Mouse (Mus musculus): ENCODE measurements around the gene Mettl5.

Mettl5 gene

GRCm38 (mm10) chr2:69856392-69856791, 29.0 kb downstream of the Mettl5 start:
- no peak for DNase-seq

DNA sequence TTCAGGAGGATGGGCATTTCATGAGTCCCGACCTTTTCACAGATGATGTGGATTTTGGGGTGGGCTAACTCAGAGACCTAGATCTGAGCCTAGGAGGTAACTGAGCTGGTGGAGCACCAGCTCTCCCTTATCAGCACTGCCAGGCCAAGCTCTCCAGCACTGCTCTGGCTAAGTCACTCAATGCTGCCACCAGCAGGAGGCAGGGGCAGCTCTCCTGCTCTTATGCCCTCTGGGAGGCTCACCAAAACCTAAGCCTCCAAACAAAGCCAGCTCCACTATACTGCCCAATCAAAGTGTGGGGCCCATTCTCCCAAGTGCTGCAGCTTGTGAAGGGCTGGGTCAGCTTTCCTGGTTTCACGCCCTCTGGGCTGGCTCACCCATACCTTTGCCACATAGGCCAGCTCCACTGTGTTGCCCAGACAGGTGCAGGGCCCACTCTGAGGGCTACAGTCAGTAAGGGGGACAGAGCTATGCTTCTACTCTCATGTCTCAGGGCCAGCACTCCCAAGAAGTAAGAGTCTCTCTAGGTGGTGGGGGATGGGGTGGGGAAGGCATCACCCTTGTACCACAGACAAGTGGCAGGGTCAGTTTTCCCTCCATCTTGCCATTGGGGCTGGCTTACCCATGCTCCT, 33.9 kb downstream of the Mettl5 start:
- no peak for DNase-seq

DNA sequence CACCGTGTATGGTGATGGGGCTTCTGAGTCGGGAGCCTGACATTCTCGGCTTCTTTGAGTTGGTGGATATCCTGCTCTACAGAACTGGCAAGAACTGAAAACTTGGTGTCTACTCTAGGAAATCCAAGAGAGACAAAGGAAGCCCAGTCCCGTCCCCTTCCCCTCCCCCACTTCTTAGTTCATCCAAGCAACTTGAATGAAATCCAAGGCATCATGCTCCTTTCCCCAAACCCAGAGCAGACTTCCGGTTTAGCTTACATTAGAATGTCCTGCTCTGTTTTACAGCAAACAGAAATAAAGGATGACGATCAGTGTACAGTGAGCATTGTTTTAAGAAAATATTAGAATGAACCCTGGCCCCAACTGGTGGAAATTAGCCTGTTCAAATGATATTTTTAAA, 36.2 kb downstream of the Mettl5 start:
- no peak for DNase-seq

GRCm38 (mm10) chr2:69840261-69840660, 45.2 kb downstream of the Mettl5 start:
- DNase-seq = no peak

DNA sequence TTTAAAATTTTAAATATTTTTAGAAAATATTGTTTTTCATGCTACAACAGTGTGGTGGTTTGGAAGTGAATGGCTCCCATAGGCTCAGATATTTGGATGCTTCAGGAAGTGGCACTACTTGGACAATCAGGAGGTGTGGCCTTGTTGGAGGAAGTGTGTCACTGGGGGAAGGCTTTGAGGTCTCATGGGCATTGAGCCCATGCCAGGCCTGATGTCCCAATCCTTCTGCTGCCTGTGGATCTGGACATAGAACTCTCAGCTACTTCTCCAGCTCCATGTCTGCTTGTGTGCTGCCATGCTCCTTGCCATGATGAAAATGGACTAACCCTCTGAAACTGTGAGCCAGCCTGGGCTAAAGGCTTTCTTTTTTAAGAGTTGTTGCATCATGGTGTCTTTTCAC, 46.7 kb downstream of the Mettl5 start:
- no peak for DNase-seq

DNA sequence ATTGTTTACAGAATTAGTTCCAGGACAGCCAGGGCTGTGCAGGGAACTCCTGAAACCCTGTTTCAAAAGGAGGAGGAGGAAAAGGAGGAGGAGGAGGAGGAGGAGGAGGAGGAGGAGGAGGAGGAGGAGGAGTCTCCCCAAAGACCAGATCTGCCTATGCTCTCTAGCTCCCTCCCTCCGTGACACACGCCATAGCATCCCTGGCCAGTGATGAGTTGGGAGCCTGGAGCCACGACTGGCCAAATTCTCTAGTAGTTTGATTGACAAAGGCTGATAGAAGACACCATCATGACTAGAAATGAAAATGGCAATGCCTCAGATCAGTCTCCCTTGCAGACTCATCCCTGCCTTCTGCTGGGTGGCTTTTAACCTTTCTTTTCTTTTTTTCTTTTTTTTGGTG, 47.4 kb downstream of the Mettl5 start:
- DNase-seq = no peak

DNA sequence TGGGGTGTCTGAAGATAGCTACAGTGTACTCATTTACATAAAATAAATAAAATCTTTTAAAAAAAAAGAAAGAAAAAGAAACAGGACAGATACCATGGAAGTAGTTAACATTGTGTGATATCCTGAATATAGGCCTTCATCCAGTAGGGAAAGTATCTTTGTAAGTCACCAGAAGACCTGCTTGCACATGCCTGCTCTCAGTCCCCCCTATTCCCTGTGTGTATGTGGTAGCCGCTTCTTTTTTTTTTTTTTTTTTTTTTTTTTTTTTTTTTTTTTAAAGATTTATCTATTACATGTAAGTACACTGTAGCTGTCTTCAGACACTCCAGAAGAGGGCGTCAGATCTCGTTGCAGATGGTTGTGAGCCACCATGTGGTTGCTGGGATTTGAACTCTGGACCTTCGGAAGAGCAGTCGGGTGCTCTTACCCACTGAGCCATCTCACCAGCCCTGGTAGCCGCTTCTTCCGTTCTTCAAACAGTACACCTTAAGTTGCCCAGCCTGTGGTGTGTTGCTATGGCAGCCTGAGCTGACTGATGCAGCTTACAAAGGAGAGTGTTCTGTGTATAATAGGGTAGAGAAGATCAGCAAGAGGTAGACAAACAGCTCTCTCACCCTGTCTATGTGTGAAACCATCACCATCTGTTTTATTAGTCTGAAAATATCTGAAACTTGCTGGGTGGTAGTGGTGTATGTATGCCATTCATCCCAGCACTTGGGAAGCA, 48.0 kb downstream of the Mettl5 start:
- no peak for DNase-seq

GRCm38 (mm10) chr2:69830116-69830515, 55.3 kb downstream of the Mettl5 start:
- peak; percentile 26 for DNase-seq

GRCm38 (mm10) chr2:69829680-69830079, 55.7 kb downstream of the Mettl5 start:
- DNase-seq = no peak

GRCm38 (mm10) chr2:69828031-69828430, 57.4 kb downstream of the Mettl5 start:
- no peak for DNase-seq

DNA sequence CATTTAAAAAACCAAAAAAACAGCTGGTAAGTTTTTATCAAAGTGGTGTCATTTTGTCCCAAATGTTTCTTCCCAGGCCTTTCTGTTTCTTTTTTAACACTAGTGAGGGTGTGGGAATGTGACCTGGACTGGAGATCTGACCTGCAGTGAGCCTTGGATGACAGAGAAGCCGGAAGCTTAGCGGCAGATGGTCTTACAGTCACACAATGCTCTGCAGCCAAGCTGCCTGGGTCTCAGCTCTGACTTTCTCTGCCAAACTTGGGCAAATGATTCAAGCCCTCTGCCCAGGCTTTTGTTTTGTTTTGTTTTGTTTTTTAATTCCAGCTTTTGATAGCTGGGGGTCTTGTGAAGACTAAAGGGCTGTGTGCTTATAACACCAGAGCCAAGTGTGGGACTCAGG, 59.0 kb downstream of the Mettl5 start:
- DNase-seq = no peak

DNA sequence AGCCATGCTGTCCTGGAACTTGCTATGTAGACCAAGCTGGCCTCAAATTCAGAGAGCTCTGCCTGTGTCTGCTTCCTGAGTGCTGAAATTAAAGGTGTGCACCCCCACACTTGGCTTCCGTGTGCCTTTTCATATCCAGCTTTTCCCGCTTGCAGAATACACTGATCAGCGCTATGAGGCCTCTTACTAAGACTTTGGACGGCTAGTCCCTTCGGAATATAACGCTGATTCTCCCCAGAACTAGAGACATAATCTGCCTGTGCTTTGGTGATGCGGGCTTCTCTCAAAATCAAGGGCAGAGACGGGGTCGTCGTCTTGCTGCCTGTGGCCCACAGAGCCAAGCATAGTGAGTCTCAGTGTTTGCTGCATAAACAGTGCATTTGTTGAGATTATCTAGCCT, 59.5 kb downstream of the Mettl5 start:
- no peak for DNase-seq

- DNase-seq = peak; percentile 32
These were observed 62.2 kb downstream of the Mettl5 start for GRCm38 (mm10) chr2:69823129-69823677.

- peak; percentile 56 for DNase-seq
These were observed 62.9 kb downstream of the Mettl5 start for GRCm38 (mm10) chr2:69822361-69823128.

DNA sequence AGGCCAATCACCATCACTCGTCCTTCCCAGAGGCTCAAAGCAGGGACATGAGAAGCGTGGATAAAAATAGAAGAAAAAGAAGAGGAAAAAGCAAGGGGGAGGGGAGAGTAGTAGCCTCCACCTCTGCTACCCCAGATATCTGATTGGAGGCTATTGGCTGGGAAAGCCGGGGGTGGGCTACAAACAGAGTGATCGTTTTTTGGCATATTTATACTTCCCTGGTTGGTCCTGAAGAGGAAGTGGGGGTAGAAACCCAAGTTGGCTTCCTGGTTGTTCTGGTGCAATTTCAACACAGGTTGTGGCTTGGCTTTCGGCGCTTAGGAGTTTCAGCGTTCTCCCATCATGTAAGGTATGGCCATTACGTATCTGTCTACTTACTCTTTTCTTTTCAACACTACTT, 63.7 kb downstream of the Mettl5 start, which contains the start of gene Klhl23:
TSS of gene Klhl23 (plus strand) at position 234 of the 400 bp plus-strand sequence.
- no peak for DNase-seq
